Mouse (Mus musculus) WW6 (cell line): ENCODE measurements around the gene Fam20c.

Source experiments
- DNase-seq: peaks from one replicate; pipeline ENCODE4 v3.0.0-alpha.2; 2013; ENCODE audit warnings: low read depth, low spot score

Fam20c gene

GRCm38 (mm10) chr5:138754303-138755120, at the start of gene Fam20c:
TSS of gene Fam20c (plus strand) at chr5:138754514.
- no peak for DNase-seq

- DNase-seq, result no peak
Observed at GRCm38 (mm10) chr5:138707367-138707766, 46.9 kb upstream of the Fam20c start.

- no peak for DNase-seq
Observed at GRCm38 (mm10) chr5:138708591-138708990, 45.7 kb upstream of the Fam20c start.

GRCm38 (mm10) chr5:138715561-138716095, 38.7 kb upstream of the Fam20c start:
- DNase-seq, result no peak

GRCm38 (mm10) chr5:138720329-138721190, 33.8 kb upstream of the Fam20c start:
- no peak for DNase-seq

GRCm38 (mm10) chr5:138724417-138724816, 29.9 kb upstream of the Fam20c start:
- DNase-seq, result no peak

- DNase-seq, result no peak
Observed at GRCm38 (mm10) chr5:138725151-138725550, 29.2 kb upstream of the Fam20c start.

GRCm38 (mm10) chr5:138730863-138731262, 23.5 kb upstream of the Fam20c start:
- DNase-seq, result no peak

GRCm38 (mm10) chr5:138733317-138733899, 20.9 kb upstream of the Fam20c start:
- DNase-seq, result no peak

GRCm38 (mm10) chr5:138734018-138734417, 20.3 kb upstream of the Fam20c start:
- no peak for DNase-seq

GRCm38 (mm10) chr5:138735201-138735757, 19.0 kb upstream of the Fam20c start:
- no peak for DNase-seq

- no peak for DNase-seq
Observed at GRCm38 (mm10) chr5:138740150-138740549, 14.2 kb upstream of the Fam20c start.

- DNase-seq, result no peak
Observed at GRCm38 (mm10) chr5:138741516-138741915, 12.8 kb upstream of the Fam20c start.

GRCm38 (mm10) chr5:138742281-138742680, 12.0 kb upstream of the Fam20c start:
- DNase-seq, result no peak

GRCm38 (mm10) chr5:138743631-138744030, 10.7 kb upstream of the Fam20c start:
- DNase-seq, result no peak

- no peak for DNase-seq
Observed at GRCm38 (mm10) chr5:138745378-138746099, 8.8 kb upstream of the Fam20c start.

GRCm38 (mm10) chr5:138753269-138753668, 1.0 kb upstream of the Fam20c start:
- DNase-seq, result no peak

- no peak for DNase-seq
Observed at GRCm38 (mm10) chr5:138753946-138754302, 390 bp upstream of the Fam20c start.

GRCm38 (mm10) chr5:138755121-138755452, 773 bp downstream of the Fam20c start:
- DNase-seq, result no peak

GRCm38 (mm10) chr5:138755453-138756301, 1.4 kb downstream of the Fam20c start:
- DNase-seq, result no peak
